Mouse (Mus musculus) ES-E14 (cell line): Measurements from ENCODE around the gene 2210010C04Rik.
"Not testable (repeated sequence)": the region's sequence is repeated elsewhere in the genome, so short reads cannot be mapped to it uniquely, and the experiment has no call there.

Source experiments
- HCFC1 ChIP-seq: IDR thresholded peaks from 2 replicates; pipeline ENCODE4 v1.6.1; 2012; ENCODE audit warnings: low read length, inconsistent platforms, borderline replicate concordance; ENCODE audit not compliant: insufficient read depth
- ZNF384 ChIP-seq: IDR thresholded peaks from 2 replicates; pipeline ENCODE4 v1.6.1; 2012; ENCODE audit warnings: low read depth, low read length, inconsistent platforms

DNA sequence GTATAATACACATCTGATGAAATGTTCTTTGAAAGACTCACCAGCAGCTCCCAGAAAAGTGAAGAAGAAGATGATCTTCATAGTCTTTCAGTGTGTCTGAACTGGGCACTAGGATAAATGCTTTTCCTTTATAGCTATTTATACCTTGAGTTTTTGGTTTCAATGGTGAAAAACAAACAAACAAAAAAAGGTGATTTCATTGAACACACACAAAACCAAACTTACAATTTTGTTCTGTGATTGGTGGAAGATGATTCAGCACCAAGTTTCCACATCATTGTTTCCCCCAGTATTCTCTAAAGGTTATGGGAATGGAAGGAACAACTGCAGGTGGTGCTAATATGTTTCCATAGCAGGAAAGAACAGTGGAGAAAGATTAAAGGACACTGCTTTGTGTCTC is 35.9 kb downstream of the 2210010C04Rik start, which contains the start of gene Gm2663:
- TF ChIP-seq ZNF384, HCFC1: not testable (repeated sequence)
